Mouse (Mus musculus): Measurements from ENCODE around the gene Arhgef11. TPM values are rescaled to one million over a fixed set of nuclear protein-coding genes. Genes with fewer than 3 reads are reported as not detected.

Gene Arhgef11
- polyA plus RNA-seq, 1 experiment from 2014 or later = 7.6 TPM

- Histone ChIP-seq H3K27ac (ENCODE audit: low read length) (no peak overlapping the region), H3K36me3 (ENCODE audit: control insufficient read depth, insufficient read depth) (no peaks in the 10 kb centered on the region), H3K9ac (ENCODE audit: low read length) (no peak overlapping the region), H3K4me1 (ENCODE audit: control insufficient read depth, insufficient read depth, low read length) (peaks cover 26% of the 10 kb centered on the region), H3K27me3 (ENCODE audit: control insufficient read depth, insufficient read depth, low read length) (peaks cover 3% of the 10 kb centered on the region; the same call in 1 of the 2 replicates), H3K4me3 (ENCODE audit: low read length) (no peak overlapping the region), H3K4me2 (ENCODE audit: low read depth, low read length) (no peak overlapping the region), H3K9me3 (replicated peaks; ENCODE audit: control insufficient read depth, low read length) (no peaks in the 10 kb centered on the region)
- 62% methylated on average over 20 of the region's 20 CpGs for WGBS
- no peak for ATAC-seq (replicated peaks; ENCODE audit: extremely low read depth, insufficient read depth, low FRiP score)
These were observed 144.3 kb downstream of the Arhgef11 start for GRCm38 (mm10) chr3:87761408-87762375.

GRCm38 (mm10) chr3:87763202-87763601 lies 145.8 kb downstream of the Arhgef11 start:
- Histone ChIP-seq H3K4me2 (ENCODE audit: low read depth, low read length) (peak overlapping the region; percentile 50), H3K4me1 (ENCODE audit: control insufficient read depth, insufficient read depth, low read length) (peaks cover 30% of the 10 kb centered on the region), H3K4me3 (ENCODE audit: low read length) (peak overlapping the region; percentile 22; the same call in 1 of the 2 replicates), H3K9me3 (replicated peaks; ENCODE audit: control insufficient read depth, low read length) (no peaks in the 10 kb centered on the region), H3K9ac (ENCODE audit: low read length) (no peak overlapping the region; the same call in 1 of the 2 replicates), H3K36me3 (ENCODE audit: control insufficient read depth, insufficient read depth) (no peaks in the 10 kb centered on the region), H3K27ac (ENCODE audit: low read length) (peak overlapping the region; percentile 87), H3K27me3 (ENCODE audit: control insufficient read depth, insufficient read depth, low read length) (no peaks in the 10 kb centered on the region)
- ATAC-seq (replicated peaks; ENCODE audit: extremely low read depth, insufficient read depth, low FRiP score) = no peak
- WGBS = 37% methylated on average over 4 of the region's 4 CpGs

- H3K9me3 ChIP-seq (replicated peaks; ENCODE audit: control insufficient read depth, low read length) = no peaks in the 10 kb centered on the region
- H3K9ac ChIP-seq (ENCODE audit: low read length) = peak overlapping the region; percentile 9
- H3K4me2 ChIP-seq (ENCODE audit: low read depth, low read length) = peak overlapping the region; percentile 50
- no peaks in the 10 kb centered on the region for H3K36me3 ChIP-seq (ENCODE audit: control insufficient read depth, insufficient read depth)
- WGBS = 13% methylated on average over 15 of the region's 15 CpGs
- peak; percentile 65 for ATAC-seq (replicated peaks; ENCODE audit: extremely low read depth, insufficient read depth, low FRiP score)
- H3K27me3 ChIP-seq (ENCODE audit: control insufficient read depth, insufficient read depth, low read length) = no peaks in the 10 kb centered on the region
- peak overlapping the region; percentile 22 for H3K4me3 ChIP-seq (ENCODE audit: low read length)
- peaks cover 30% of the 10 kb centered on the region for H3K4me1 ChIP-seq (ENCODE audit: control insufficient read depth, insufficient read depth, low read length)
- H3K27ac ChIP-seq (ENCODE audit: low read length) = peak overlapping the region; percentile 87
These were observed 146.4 kb downstream of the Arhgef11 start for GRCm38 (mm10) chr3:87763683-87764289.

GRCm38 (mm10) chr3:87764506-87764905 lies 147.1 kb downstream of the Arhgef11 start:
- no peak for ATAC-seq (replicated peaks; ENCODE audit: extremely low read depth, insufficient read depth, low FRiP score)
- Histone ChIP-seq H3K4me3 (ENCODE audit: low read length) (peak overlapping the region; percentile 22; the same call in 1 of the 2 replicates), H3K4me2 (ENCODE audit: low read depth, low read length) (peak overlapping the region; percentile 50), H3K27ac (ENCODE audit: low read length) (peak overlapping the region; percentile 87), H3K9ac (ENCODE audit: low read length) (peak overlapping the region; percentile 47), H3K36me3 (ENCODE audit: control insufficient read depth, insufficient read depth) (no peaks in the 10 kb centered on the region), H3K9me3 (replicated peaks; ENCODE audit: control insufficient read depth, low read length) (no peaks in the 10 kb centered on the region), H3K27me3 (ENCODE audit: control insufficient read depth, insufficient read depth, low read length) (no peaks in the 10 kb centered on the region), H3K4me1 (ENCODE audit: control insufficient read depth, insufficient read depth, low read length) (peaks cover 30% of the 10 kb centered on the region)
- 20% methylated on average over 10 of the region's 10 CpGs for WGBS

GRCm38 (mm10) chr3:87765091-87765490 lies 147.7 kb downstream of the Arhgef11 start:
- Histone ChIP-seq H3K36me3 (ENCODE audit: control insufficient read depth, insufficient read depth) (no peaks in the 10 kb centered on the region), H3K4me3 (ENCODE audit: low read length) (peak overlapping the region; percentile 22), H3K9me3 (replicated peaks; ENCODE audit: control insufficient read depth, low read length) (no peaks in the 10 kb centered on the region), H3K4me2 (ENCODE audit: low read depth, low read length) (peak overlapping the region; percentile 50), H3K27me3 (ENCODE audit: control insufficient read depth, insufficient read depth, low read length) (no peaks in the 10 kb centered on the region), H3K27ac (ENCODE audit: low read length) (peak overlapping the region; percentile 87), H3K4me1 (ENCODE audit: control insufficient read depth, insufficient read depth, low read length) (peaks cover 30% of the 10 kb centered on the region), H3K9ac (ENCODE audit: low read length) (peak overlapping the region; percentile 47)
- 0 out of 2 replicates have a peak, but pooled peaks have one; percentile 15 for ATAC-seq (replicated peaks; ENCODE audit: extremely low read depth, insufficient read depth, low FRiP score)
- WGBS = 25% methylated on average over 10 of the region's 10 CpGs

GRCm38 (mm10) chr3:87765631-87766283 lies 148.4 kb downstream of the Arhgef11 start:
- Histone ChIP-seq H3K27me3 (ENCODE audit: control insufficient read depth, insufficient read depth, low read length) (no peaks in the 10 kb centered on the region), H3K4me1 (ENCODE audit: control insufficient read depth, insufficient read depth, low read length) (peaks cover 30% of the 10 kb centered on the region)

GRCm38 (mm10) chr3:87766284-87766667 lies 148.9 kb downstream of the Arhgef11 start:
- no peak overlapping the region for H3K4me3 ChIP-seq (ENCODE audit: low read length)
- no peaks in the 10 kb centered on the region for H3K9me3 ChIP-seq (replicated peaks; ENCODE audit: control insufficient read depth, low read length)
- peak overlapping the region; percentile 50 for H3K4me2 ChIP-seq (ENCODE audit: low read depth, low read length)
- 0 out of 2 replicates have a peak overlapping the region, but pooled peaks have one; percentile 38 for H3K9ac ChIP-seq (ENCODE audit: low read length)
- no peaks in the 10 kb centered on the region for H3K36me3 ChIP-seq (ENCODE audit: control insufficient read depth, insufficient read depth)
- H3K27me3 ChIP-seq (ENCODE audit: control insufficient read depth, insufficient read depth, low read length) = 0 out of 2 replicates have a peak, but pooled peaks cover 4% of the 10 kb centered on the region
- H3K27ac ChIP-seq (ENCODE audit: low read length) = peak overlapping the region; percentile 87
- H3K4me1 ChIP-seq (ENCODE audit: control insufficient read depth, insufficient read depth, low read length) = peaks cover 30% of the 10 kb centered on the region
- WGBS = 84% methylated on average over 3 of the region's 3 CpGs
- ATAC-seq (replicated peaks; ENCODE audit: extremely low read depth, insufficient read depth, low FRiP score) = no peak

More at GRCm38 (mm10) chr3:87765631-87766283, 148.4 kb downstream of the Arhgef11 start:
- ATAC-seq (replicated peaks; ENCODE audit: extremely low read depth, insufficient read depth, low FRiP score) = no peak
- Histone ChIP-seq H3K27ac (ENCODE audit: low read length) (peak overlapping the region; percentile 87), H3K36me3 (ENCODE audit: control insufficient read depth, insufficient read depth) (no peaks in the 10 kb centered on the region), H3K4me3 (ENCODE audit: low read length) (no peak overlapping the region), H3K9ac (ENCODE audit: low read length) (0 out of 2 replicates have a peak overlapping the region, but pooled peaks have one; percentile 38), H3K4me2 (ENCODE audit: low read depth, low read length) (peak overlapping the region; percentile 50), H3K9me3 (replicated peaks; ENCODE audit: control insufficient read depth, low read length) (no peaks in the 10 kb centered on the region)
- WGBS = 67% methylated on average over 5 of the region's 5 CpGs

GRCm38 (mm10) chr3:87767764-87768163 lies 150.4 kb downstream of the Arhgef11 start:
- H3K4me2 ChIP-seq (ENCODE audit: low read depth, low read length) = peak overlapping the region; percentile 67
- ATAC-seq (replicated peaks; ENCODE audit: extremely low read depth, insufficient read depth, low FRiP score) = no peak
- H3K36me3 ChIP-seq (ENCODE audit: control insufficient read depth, insufficient read depth) = no peaks in the 10 kb centered on the region
- H3K4me1 ChIP-seq (ENCODE audit: control insufficient read depth, insufficient read depth, low read length) = peaks cover 27% of the 10 kb centered on the region
- H3K4me3 ChIP-seq (ENCODE audit: low read length) = peak overlapping the region; percentile 59
- H3K27me3 ChIP-seq (ENCODE audit: control insufficient read depth, insufficient read depth, low read length) = 0 out of 2 replicates have a peak, but pooled peaks cover 4% of the 10 kb centered on the region
- peak overlapping the region; percentile 65 for H3K9ac ChIP-seq (ENCODE audit: low read length)
- 62% methylated on average over 8 of the region's 8 CpGs for WGBS
- H3K27ac ChIP-seq (ENCODE audit: low read length) = peak overlapping the region; percentile 64
- H3K9me3 ChIP-seq (replicated peaks; ENCODE audit: control insufficient read depth, low read length) = no peaks in the 10 kb centered on the region
